Mouse (Mus musculus): ENCODE data around the gene Tmed9.

- TF ChIP-seq GATA1 (IDR thresholded peaks at IDR 0.05; ENCODE audit: borderline replicate concordance, low read length), result no peak
- no peak for TF ChIP-seq POLR2AphosphoS5 (IDR thresholded peaks at IDR 0.05; ENCODE audit: insufficient replicate concordance, low read depth, low read length)
- TF ChIP-seq CTCF (IDR thresholded peaks at IDR 0.05; ENCODE audit: low read depth, low read length), result no peak
These were observed 45.8 kb downstream of the Tmed9 start for GRCm38 (mm10) chr13:55619328-55619727.

Data from G1E (cell line).